25 mouse cellular contexts compared by ENCODE assay signal in the genomic region with DNA sequence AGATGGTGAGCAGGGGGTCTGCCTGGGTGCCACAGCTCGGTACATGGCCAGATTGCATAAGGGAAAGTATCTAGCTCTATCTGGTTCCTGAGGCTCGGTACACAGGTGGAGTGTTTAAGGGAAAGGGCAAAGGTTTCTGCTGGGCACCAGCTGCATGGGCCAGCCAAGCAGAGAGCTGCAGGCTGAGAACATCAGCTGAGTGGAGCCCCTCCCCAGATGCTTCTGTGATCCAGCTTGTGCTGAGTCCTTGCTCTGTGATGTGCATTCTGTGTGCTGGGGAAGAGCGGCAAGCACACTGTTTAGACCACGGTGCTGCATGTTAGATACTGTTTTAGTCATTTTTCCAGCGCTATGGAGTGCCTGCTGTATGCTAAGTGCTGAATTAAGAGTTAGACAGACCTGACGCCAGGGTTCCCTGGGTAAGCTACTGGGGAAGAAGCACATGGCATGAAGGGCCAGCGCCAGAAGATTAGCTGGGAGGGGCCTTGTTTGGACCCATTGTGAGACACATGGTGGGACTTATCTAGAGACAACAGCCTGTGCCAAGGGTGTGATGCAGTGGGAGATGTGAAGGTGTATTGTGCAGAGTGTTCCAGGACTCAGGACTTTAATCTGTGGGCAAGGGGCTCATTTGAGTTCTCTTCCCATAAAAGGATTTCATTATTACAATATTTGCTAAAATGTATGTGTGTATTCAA. TPM values are rescaled to one million over a fixed set of nuclear protein-coding genes. Genes with fewer than 3 reads are reported as not detected.
DNase-seq lines count a peak whose midpoint lies in the region; ATAC-seq and TF ChIP-seq lines count a peak whose summit lies in the region.
"Had no signal": no experiment of that assay in that cellular context is flagged by ENCODE, and none has a peak within 500 bp of the region (broad histone marks: within the 10 kb centered on the region; RNA-seq: fewer than 3 reads in every experiment).

No protein-coding gene starts in this region.

- H3K4me1 ChIP-seq in forebrain, embryonic 11.5 days (replicated peaks; ENCODE audit: control insufficient read depth, insufficient read depth, low read length), result no peaks in the 10 kb centered on the region
- no peaks in the 10 kb centered on the region for H3K4me1 ChIP-seq in forebrain, embryonic 12.5 days
- H3K4me1 ChIP-seq in MEL (ENCODE audit: control insufficient read depth in 1 of 2, insufficient read depth in 2 of 2, low read length in 2 of 2), result no peaks in the 10 kb centered on the region
- peaks cover 17% of the 10 kb centered on the region for H3K4me1 ChIP-seq in liver, embryonic 16.5 days (ENCODE audit: control insufficient read depth, low read depth, low read length)
- H3K4me1 ChIP-seq: embryonic facial prominence, embryonic 13.5 days; hindbrain, embryonic 13.5 days; kidney, embryonic 15.5 days; limb, embryonic 12.5 days; midbrain, embryonic 12.5 days had no signal

- TF ChIP-seq EP300 in MEL (IDR thresholded peaks at IDR 0.05; ENCODE audit: low read depth in 1 of 2, low read length in 2 of 2), result no peak; a peak in 1 of 4 replicates

- WGBS in forebrain, embryonic 11.5 days, result 87% methylated on average over 7 of the region's 7 CpGs
- WGBS in forebrain, embryonic 12.5 days, result 88% methylated on average over 7 of the region's 7 CpGs
- WGBS in liver, embryonic 16.5 days (ENCODE audit: insufficient replicate concordance), result 50% methylated on average over 7 of the region's 7 CpGs

- H3K9me3 ChIP-seq in forebrain, embryonic 11.5 days (ENCODE audit: control insufficient read depth, low read length), result no peaks in the 10 kb centered on the region
- no peaks in the 10 kb centered on the region for H3K9me3 ChIP-seq in forebrain, embryonic 12.5 days
- no peaks in the 10 kb centered on the region for H3K9me3 ChIP-seq in MEL (replicated peaks; ENCODE audit: insufficient read depth, low read length)
- H3K9me3 ChIP-seq in liver, embryonic 16.5 days (replicated peaks; ENCODE audit: control insufficient read depth, low read length), result no peaks in the 10 kb centered on the region
- H3K9me3 ChIP-seq: embryonic facial prominence, embryonic 13.5 days; G1E; hindbrain, embryonic 13.5 days; kidney, embryonic 15.5 days; limb, embryonic 12.5 days; midbrain, embryonic 12.5 days had no signal

- H3K36me3 ChIP-seq in forebrain, embryonic 11.5 days (ENCODE audit: control insufficient read depth, insufficient read depth, low read length), result no peaks in the 10 kb centered on the region; the same call in 1 of the 2 replicates
- peaks cover 65% of the 10 kb centered on the region for H3K36me3 ChIP-seq in forebrain, embryonic 12.5 days (replicated peaks)
- no peaks in the 10 kb centered on the region; a peak in 1 of 4 replicates for H3K36me3 ChIP-seq in MEL (ENCODE audit: control insufficient read depth in 1 of 2, insufficient read depth in 2 of 2, low read length in 2 of 2)
- H3K36me3 ChIP-seq in liver, embryonic 16.5 days (ENCODE audit: control insufficient read depth, insufficient read depth), result peaks cover 3% of the 10 kb centered on the region

- no peaks in the 10 kb centered on the region for H3K27me3 ChIP-seq in forebrain, embryonic 11.5 days (ENCODE audit: control insufficient read depth, insufficient read depth, low read length)
- no peaks in the 10 kb centered on the region for H3K27me3 ChIP-seq in forebrain, embryonic 12.5 days
- H3K27me3 ChIP-seq in MEL (ENCODE audit: control insufficient read depth in 1 of 2, insufficient read depth in 2 of 2, low read length in 2 of 2), result no peaks in the 10 kb centered on the region
- H3K27me3 ChIP-seq in liver, embryonic 16.5 days (ENCODE audit: control insufficient read depth, insufficient read depth, low read depth, low read length), result no peaks in the 10 kb centered on the region
- H3K27me3 ChIP-seq: embryonic facial prominence, embryonic 13.5 days; hindbrain, embryonic 13.5 days; kidney, embryonic 15.5 days; limb, embryonic 12.5 days; midbrain, embryonic 12.5 days had no signal

- ATAC-seq in forebrain, embryonic 11.5 days (replicated peaks; ENCODE audit: low FRiP score), result 0 out of 2 replicates have a peak, but pooled peaks have one; percentile 33
- ATAC-seq in forebrain, embryonic 12.5 days (ENCODE audit: low FRiP score), result no peak
- ATAC-seq in erythroid progenitor cell, adult 5-6 weeks (replicated peaks; ENCODE audit: low FRiP score, poor library complexity, severe bottlenecking), result peak; percentile 60; the same call in 1 of the 2 replicates
- ATAC-seq in liver, embryonic 16.5 days (ENCODE audit: low read depth), result peak; percentile 92
- ATAC-seq: forebrain, embryonic 14.5 days had no signal

- no peak for TF ChIP-seq RAD21 in MEL (IDR thresholded peaks at IDR 0.05; ENCODE audit: low read depth, low read length)

- intact Hi-C loops in gastrocnemius, postnatal 36 days (cut with DNase I), result no loop called here

- H3K27ac ChIP-seq in forebrain, embryonic 11.5 days (ENCODE audit: low read depth, low read length), result no peak overlapping the region
- no peak overlapping the region for H3K27ac ChIP-seq in forebrain, embryonic 12.5 days
- no peak overlapping the region for H3K27ac ChIP-seq in MEL (ENCODE audit: control insufficient read depth, low read depth, low read length)
- H3K27ac ChIP-seq in liver, embryonic 16.5 days (ENCODE audit: low read length), result peak overlapping the region; percentile 55
- H3K27ac ChIP-seq: embryonic facial prominence, embryonic 13.5 days; heart, adult 2 months; hindbrain, embryonic 13.5 days; kidney, embryonic 15.5 days; limb, embryonic 12.5 days; midbrain, embryonic 12.5 days had no signal

- no peak overlapping the region for H3K4me2 ChIP-seq in forebrain, embryonic 11.5 days (ENCODE audit: low read depth, low read length, severe bottlenecking)
- H3K4me2 ChIP-seq in forebrain, embryonic 12.5 days, result no peak overlapping the region
- H3K4me2 ChIP-seq in liver, embryonic 16.5 days (ENCODE audit: low read depth, low read length), result peak overlapping the region; percentile 19
- H3K4me2 ChIP-seq: embryonic facial prominence, embryonic 13.5 days; hindbrain, embryonic 13.5 days; kidney, embryonic 15.5 days; limb, embryonic 12.5 days; lung, embryonic 14.5 days; midbrain, embryonic 12.5 days had no signal

- no peak for TF ChIP-seq CTCF in MEL (IDR thresholded peaks at IDR 0.05 in 2 of 3, conservative IDR thresholded peaks at IDR 0.05 in 1 of 3; ENCODE audit: control insufficient read depth in 1 of 3, insufficient read depth in 1 of 3, low read depth in 2 of 3, low read length in 3 of 3, poor library complexity in 1 of 3, severe bottlenecking in 1 of 3)

- DNase-seq in forebrain, embryonic 11.5 days (ENCODE audit: low spot score), result no peak
- no peak for DNase-seq in MEL (ENCODE audit: low read depth, low spot score)
- no peak for DNase-seq in layer of hippocampus, adult 11-12 months (ENCODE audit: low spot score)
- DNase-seq in gastrocnemius, postnatal 36 days, result no peak
- no peak for DNase-seq in right cerebral cortex, postnatal 10 days (ENCODE audit: low spot score in 2 of 2)
- DNase-seq: cerebellum, adult 9-10 months; gastrocnemius, postnatal 10 days; heart, adult 2 months; kidney, postnatal 4 days; lung, embryonic 14.5 days; lung, postnatal 4 days; thymus, postnatal 4 days had no signal

- TF ChIP-seq POLR2A in MEL (IDR thresholded peaks at IDR 0.05; ENCODE audit: control insufficient read depth in 1 of 2, insufficient read depth in 1 of 2, low read depth in 1 of 2, low read length in 2 of 2, poor library complexity in 1 of 2), result no peak

- H3K9ac ChIP-seq in forebrain, embryonic 11.5 days (ENCODE audit: low read length), result no peak overlapping the region
- H3K9ac ChIP-seq in forebrain, embryonic 12.5 days, result no peak overlapping the region
- H3K9ac ChIP-seq in MEL (ENCODE audit: control insufficient read depth, low read depth, low read length, poor library complexity, severe bottlenecking), result no peak overlapping the region
- peak overlapping the region; percentile 21; the same call in 1 of the 2 replicates for H3K9ac ChIP-seq in liver, embryonic 16.5 days (ENCODE audit: low read depth, low read length)
- H3K9ac ChIP-seq: embryonic facial prominence, embryonic 13.5 days; hindbrain, embryonic 13.5 days; kidney, embryonic 15.5 days; limb, embryonic 12.5 days; lung, embryonic 14.5 days; midbrain, embryonic 12.5 days had no signal

- H3K4me3 ChIP-seq in forebrain, embryonic 11.5 days (ENCODE audit: low read depth, low read length), result no peak overlapping the region
- no peak overlapping the region for H3K4me3 ChIP-seq in forebrain, embryonic 12.5 days (replicated peaks)
- no peak overlapping the region for H3K4me3 ChIP-seq in MEL (ENCODE audit: control insufficient read depth in 1 of 2, insufficient read depth in 1 of 2, low read depth in 2 of 2, low read length in 2 of 2)
- no peak overlapping the region for H3K4me3 ChIP-seq in liver, embryonic 16.5 days (ENCODE audit: low read depth, low read length)
- H3K4me3 ChIP-seq: embryonic facial prominence, embryonic 13.5 days; heart, adult 2 months; hindbrain, embryonic 13.5 days; kidney, embryonic 15.5 days; limb, embryonic 12.5 days; midbrain, embryonic 12.5 days had no signal

- no peaks in the 10 kb centered on the region for H3K79me2 ChIP-seq in MEL (ENCODE audit: control insufficient read depth, insufficient read depth, low read length, poor library complexity)

RNA-seq across cellular contexts. Expression of a gene that starts 4.3 kb away (rescaled TPM):
- polyA plus RNA-seq in forebrain, embryonic 11.5 days (2014; fragmentation: Nextera tagmentation; extraction: Ambion mirVana), result 4.7 TPM in 1 of 2 replicates, not detected in the other
- 0.87 and 1.7 TPM in 2 replicates for polyA plus RNA-seq in forebrain, embryonic 12.5 days (2016; fragmentation: Nextera tagmentation; extraction: Ambion mirVana)
- 1.4 and 1.5 TPM in 2 replicates for total RNA-seq in MEL (2012; rRNA removed)
- 1 to 10 TPM in 1 of 2 experiments, not detected in 1; 1.9 TPM for polyA plus RNA-seq in MEL (2012; ENCODE audit: insufficient read depth in 1 of 2, insufficient read length in 2 of 2, low read depth in 1 of 2, low replicate concordance in 2 of 2, missing spikeins in 1 of 2)
- not detected in 2 replicates for total RNA-seq in erythroid progenitor cell, adult 5-6 weeks (2015; ENCODE audit: low replicate concordance)
- not detected in 2 replicates for total RNA-seq in erythroid progenitor cell, adult 5-6 weeks (2017; ENCODE audit: low replicate concordance)
- polyA plus RNA-seq in liver, embryonic 16.5 days (2015; fragmentation: Nextera tagmentation; extraction: Ambion mirVana), result 1.4 TPM in 2 replicates
- total RNA-seq in gastrocnemius, postnatal 36 days (2021), result under 1 TPM in 1 of 2 experiments, not detected in 1; 0.64 TPM
- total RNA-seq: gastrocnemius, postnatal 10 days; heart, adult 2 months; layer of hippocampus, postnatal 10 days; monocyte, adult 5-6 weeks had no signal
- polyA plus RNA-seq: embryonic facial prominence, embryonic 13.5 days; forebrain, embryonic 14.5 days; G1E; hindbrain, embryonic 13.5 days; kidney, embryonic 15.5 days; small intestine, adult 2 months had no signal

RNA-seq across cellular contexts. Expression of a gene that starts 7.6 kb away (rescaled TPM):
- 23.2 and 26.6 TPM in 2 replicates for polyA plus RNA-seq in forebrain, embryonic 11.5 days (2014; fragmentation: Nextera tagmentation; extraction: Ambion mirVana)
- 36.6 and 37.0 TPM in 2 replicates for polyA plus RNA-seq in forebrain, embryonic 12.5 days (2016; fragmentation: Nextera tagmentation; extraction: Ambion mirVana)
- 8.1 and 11.0 TPM in 2 replicates for total RNA-seq in MEL (2012; rRNA removed)
- 10 to 100 TPM in 1 of 2 experiments, not detected in 1; 11.6 TPM for polyA plus RNA-seq in MEL (2012; ENCODE audit: insufficient read depth in 1 of 2, insufficient read length in 2 of 2, low read depth in 1 of 2, low replicate concordance in 2 of 2, missing spikeins in 1 of 2)
- total RNA-seq in erythroid progenitor cell, adult 5-6 weeks (2015; ENCODE audit: low replicate concordance), result 9.7 TPM in 1 of 2 replicates, not detected in the other
- 0.76 and 1.4 TPM in 2 replicates for total RNA-seq in erythroid progenitor cell, adult 5-6 weeks (2017; ENCODE audit: low replicate concordance)
- 10.7 and 11.9 TPM in 2 replicates for polyA plus RNA-seq in liver, embryonic 16.5 days (2015; fragmentation: Nextera tagmentation; extraction: Ambion mirVana)
- total RNA-seq in gastrocnemius, postnatal 36 days (2021), result 1 to 10 TPM; 3.9 to 6.9 TPM

RNA-seq across cellular contexts. Expression of a gene that starts 11.1 kb away (rescaled TPM):
- polyA plus RNA-seq in forebrain, embryonic 11.5 days (2014; fragmentation: Nextera tagmentation; extraction: Ambion mirVana), result 217 and 222 TPM in 2 replicates
- polyA plus RNA-seq in forebrain, embryonic 12.5 days (2016; fragmentation: Nextera tagmentation; extraction: Ambion mirVana), result 241 and 242 TPM in 2 replicates
- 137 and 144 TPM in 2 replicates for total RNA-seq in MEL (2012; rRNA removed)
- polyA plus RNA-seq in MEL (2012; ENCODE audit: insufficient read depth in 1 of 2, insufficient read length in 2 of 2, low read depth in 1 of 2, low replicate concordance in 2 of 2, missing spikeins in 1 of 2), result 10 to 100 TPM in 1 of 2 experiments, not detected in 1; 80.0 TPM
- 14.7 and 16.2 TPM in 2 replicates for total RNA-seq in erythroid progenitor cell, adult 5-6 weeks (2015; ENCODE audit: low replicate concordance)
- 10.5 and 24.9 TPM in 2 replicates for total RNA-seq in erythroid progenitor cell, adult 5-6 weeks (2017; ENCODE audit: low replicate concordance)
- polyA plus RNA-seq in liver, embryonic 16.5 days (2015; fragmentation: Nextera tagmentation; extraction: Ambion mirVana), result 195 and 209 TPM in 2 replicates
- 100 to 1,000 TPM; 403 to 433 TPM for total RNA-seq in gastrocnemius, postnatal 36 days (2021)

RNA-seq across cellular contexts. Expression of a gene that starts 23.6 kb away (rescaled TPM):
- 42.0 and 42.5 TPM in 2 replicates for polyA plus RNA-seq in forebrain, embryonic 11.5 days (2014; fragmentation: Nextera tagmentation; extraction: Ambion mirVana)
- 37.6 and 39.3 TPM in 2 replicates for polyA plus RNA-seq in forebrain, embryonic 12.5 days (2016; fragmentation: Nextera tagmentation; extraction: Ambion mirVana)
- total RNA-seq in MEL (2012; rRNA removed), result not detected in 2 replicates
- under 1 TPM in 1 of 2 experiments, not detected in 1; 0.15 TPM for polyA plus RNA-seq in MEL (2012; ENCODE audit: insufficient read depth in 1 of 2, insufficient read length in 2 of 2, low read depth in 1 of 2, low replicate concordance in 2 of 2, missing spikeins in 1 of 2)
- 1.3 TPM in 1 of 2 replicates, not detected in the other for total RNA-seq in erythroid progenitor cell, adult 5-6 weeks (2015; ENCODE audit: low replicate concordance)
- 0.53 TPM in 1 of 2 replicates, not detected in the other for total RNA-seq in erythroid progenitor cell, adult 5-6 weeks (2017; ENCODE audit: low replicate concordance)
- polyA plus RNA-seq in liver, embryonic 16.5 days (2015; fragmentation: Nextera tagmentation; extraction: Ambion mirVana), result 0.96 and 1.1 TPM in 2 replicates
- total RNA-seq in gastrocnemius, postnatal 36 days (2021), result 1 to 10 TPM; 3.0 to 3.2 TPM
- total RNA-seq: monocyte, adult 5-6 weeks had no signal
- polyA plus RNA-seq: G1E had no signal
